Mouse (Mus musculus) bone marrow macrophage, adult 2 months (primary cell): ENCODE data around the gene Them7.

Experiments
- CTCF ChIP-seq: IDR thresholded peaks from 2 replicates; pipeline ENCODE4 v1.5.1; 2012; ENCODE audit warnings: low read depth, mild to moderate bottlenecking, low read length, moderate library complexity
- POLR2A ChIP-seq: IDR thresholded peaks from 2 replicates; pipeline ENCODE4 v1.6.1; 2012; ENCODE audit warnings: mild to moderate bottlenecking, low read depth, low read length, borderline replicate concordance

DNA sequence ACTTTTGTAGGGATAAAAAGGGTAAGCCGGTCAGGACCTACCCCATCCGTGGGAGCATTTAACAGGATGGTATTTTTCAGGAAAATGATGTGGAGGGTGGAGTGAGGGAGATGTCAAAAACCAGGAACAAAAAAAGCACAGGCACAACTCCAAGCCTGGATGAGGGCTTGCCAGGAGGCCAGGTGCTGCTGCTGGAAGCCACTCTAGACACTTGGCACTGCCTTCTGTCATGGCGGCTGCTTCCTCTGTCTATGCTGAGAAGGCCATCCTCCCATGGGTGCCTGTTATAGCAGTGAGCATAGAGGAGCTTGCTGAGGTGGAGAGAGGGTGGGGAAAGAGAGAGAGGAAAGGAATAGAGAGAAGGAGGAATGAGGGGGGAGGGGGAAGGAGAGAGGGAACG lies 105.9 kb downstream of the Them7 start:
- no peak for TF ChIP-seq CTCF
- TF ChIP-seq POLR2A = no peak
